Mouse (Mus musculus) naive thymus-derived CD4-positive, alpha-beta T cell, adult 2 months (primary cell): ENCODE results near the gene Cep19.

Experiments used
- DNase-seq: peaks from one replicate; pipeline ENCODE4 v3.0.0-alpha.2; 2011; ENCODE audit warnings: low read depth

Gene Cep19

DNA sequence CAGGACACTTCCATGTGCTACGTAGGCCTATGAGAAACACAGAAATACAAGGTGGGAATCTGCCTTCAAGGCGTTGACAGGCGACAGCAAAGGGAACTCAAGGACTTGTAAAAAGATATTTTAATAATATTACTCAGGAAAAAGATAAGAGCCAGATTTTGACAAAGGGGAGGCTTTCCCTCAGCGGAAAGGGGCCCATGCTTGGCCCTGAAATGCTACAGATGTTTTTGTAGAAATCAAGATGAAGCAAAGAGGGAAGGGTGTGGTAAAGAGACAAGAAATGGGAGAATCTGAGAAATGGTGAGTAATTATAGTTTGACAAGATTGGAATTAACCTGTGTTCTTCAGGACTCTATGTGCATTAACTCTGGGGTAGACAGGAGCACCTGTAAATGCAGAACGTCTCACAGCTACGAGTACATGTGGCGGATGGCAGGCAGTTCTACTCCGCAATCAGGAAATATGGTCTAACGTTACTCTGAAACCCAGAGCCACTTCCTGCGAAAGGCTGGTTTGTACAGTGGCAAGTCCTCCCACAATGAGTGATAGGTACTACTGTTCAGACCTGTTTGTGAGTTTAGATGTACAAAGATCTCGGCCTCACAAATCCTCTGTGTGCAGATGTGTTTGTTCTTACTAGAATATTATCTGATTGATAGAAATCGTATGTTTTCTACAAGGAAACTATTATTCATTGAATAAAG lies 7.9 kb downstream of the Cep19 start:
- peak; percentile 84 for DNase-seq

DNA sequence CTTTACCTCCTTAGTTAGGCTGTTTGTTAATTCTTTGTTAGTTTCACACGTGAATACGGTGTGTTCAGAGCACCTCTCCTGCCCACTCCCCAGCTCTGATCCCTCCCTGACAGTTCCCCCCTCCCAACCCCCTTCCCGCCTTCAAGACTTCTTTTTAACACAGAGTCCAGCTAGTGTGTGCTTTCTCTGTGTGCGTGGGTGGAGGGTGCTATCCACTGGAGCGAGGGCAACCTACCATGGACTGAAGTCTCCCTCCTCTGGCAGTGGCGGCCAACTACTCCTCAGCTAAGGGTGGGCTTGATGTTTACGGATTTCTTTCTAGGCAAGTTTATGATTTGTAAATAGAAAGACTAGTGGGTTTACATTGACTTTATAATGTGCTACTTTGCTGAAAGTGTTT lies 8.6 kb downstream of the Cep19 start:
- peak; percentile 68 for DNase-seq

DNA sequence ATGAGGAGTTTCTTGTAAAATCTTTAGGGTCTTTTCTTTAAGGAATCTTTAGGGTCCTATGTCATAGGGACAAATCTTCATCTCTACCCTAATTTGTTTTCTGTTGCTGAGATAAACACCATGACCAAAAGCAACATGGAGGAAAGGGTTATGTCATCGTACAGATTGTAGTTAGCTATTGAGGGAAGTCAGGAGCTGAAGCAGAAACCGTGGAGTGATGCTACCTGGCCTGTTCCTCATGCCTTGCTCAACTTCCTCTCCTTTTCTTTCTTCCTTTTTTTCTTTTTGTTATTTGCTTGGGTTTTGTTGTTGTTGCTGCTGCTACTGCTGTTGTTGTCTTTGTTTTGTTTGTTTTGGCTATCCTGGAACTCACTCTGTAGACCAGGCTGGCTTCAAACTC lies 9.0 kb downstream of the Cep19 start:
- DNase-seq = no peak

DNA sequence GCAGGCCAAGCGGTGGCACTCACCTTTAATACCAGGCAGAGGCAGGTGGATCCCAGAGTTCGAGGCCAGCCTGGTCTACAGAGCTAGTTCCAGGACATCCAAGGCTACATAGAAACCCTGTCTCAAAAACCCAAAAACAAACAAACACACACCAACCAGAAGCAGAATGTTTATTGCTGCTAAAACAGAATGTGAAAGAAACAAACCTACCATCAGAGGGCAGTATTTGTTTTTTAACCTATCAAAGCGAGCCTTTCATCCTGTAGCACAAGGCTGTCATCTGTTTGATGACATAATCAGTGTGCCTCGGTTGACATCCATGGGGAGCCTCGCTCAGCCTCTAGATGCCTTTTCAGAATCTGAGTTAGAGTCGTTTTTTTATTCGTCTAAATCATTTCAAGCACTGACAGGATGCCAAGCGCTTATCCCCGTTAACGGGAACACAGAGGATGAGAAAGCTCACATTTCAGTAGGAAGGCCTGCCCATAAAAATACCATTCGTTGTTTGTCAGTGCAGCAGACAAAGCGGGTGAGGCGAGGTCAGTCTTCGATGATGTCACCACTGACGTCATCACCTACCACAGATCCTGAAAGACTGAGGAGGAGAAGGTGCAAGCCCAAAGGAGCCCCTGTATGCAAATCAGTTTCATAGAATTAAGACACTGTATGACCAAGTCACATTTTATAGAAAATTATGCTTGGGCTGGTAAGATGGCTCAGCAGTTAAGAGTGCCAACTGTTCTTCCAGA lies 11.5 kb downstream of the Cep19 start:
- peak; percentile 82 for DNase-seq

DNA sequence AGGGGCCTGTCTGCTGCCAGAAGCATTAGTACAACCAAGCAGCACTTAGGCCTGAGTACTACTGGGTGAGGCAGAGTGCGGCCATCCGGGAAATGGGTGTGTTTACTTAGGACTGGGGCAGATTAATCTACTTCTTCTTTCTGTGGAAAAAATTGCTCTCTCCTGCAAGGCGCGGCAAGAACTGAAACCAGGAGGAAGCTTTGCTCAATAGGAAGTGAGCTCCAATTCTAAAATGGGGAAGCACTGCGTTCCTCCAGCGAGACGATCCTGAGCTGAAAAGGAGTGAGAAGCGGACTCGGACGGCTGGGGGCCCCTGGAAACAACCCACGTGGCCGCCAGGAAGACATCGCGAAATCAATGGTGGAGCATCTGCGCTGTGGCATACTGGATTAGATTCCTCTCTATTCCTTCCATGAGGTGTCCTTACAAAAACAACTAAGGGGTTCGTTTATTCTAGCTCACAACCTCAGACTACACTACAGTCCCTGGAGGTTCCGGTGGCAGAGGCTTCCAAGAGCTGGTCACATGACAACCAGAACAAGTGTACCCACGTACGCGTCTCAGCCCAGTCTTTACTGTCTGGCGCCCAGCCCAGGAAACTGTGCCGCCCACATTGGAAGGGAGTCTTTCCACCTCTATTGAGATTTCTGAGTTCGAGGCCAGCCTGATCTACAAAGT lies 14.1 kb downstream of the Cep19 start:
- DNase-seq = peak; percentile 88

DNA sequence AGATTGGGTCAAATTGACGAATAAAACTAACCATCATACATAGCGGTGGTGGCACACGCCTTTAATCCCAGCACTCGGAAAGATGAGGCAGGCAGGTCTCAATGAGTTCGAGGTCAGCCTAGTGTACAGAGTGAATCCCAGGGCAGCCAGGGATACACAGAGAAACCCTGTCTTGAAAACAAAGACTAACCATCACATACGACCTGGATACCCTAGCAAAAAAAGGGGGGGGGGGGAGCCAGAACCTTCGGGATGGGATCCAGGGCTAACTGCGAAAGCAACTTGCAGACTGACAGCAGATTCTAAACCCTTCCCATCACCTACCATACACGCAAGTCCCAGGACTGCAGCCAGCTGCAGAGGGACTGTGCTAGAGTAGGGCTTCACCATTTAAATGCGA lies 14.8 kb downstream of the Cep19 start:
- no peak for DNase-seq

DNA sequence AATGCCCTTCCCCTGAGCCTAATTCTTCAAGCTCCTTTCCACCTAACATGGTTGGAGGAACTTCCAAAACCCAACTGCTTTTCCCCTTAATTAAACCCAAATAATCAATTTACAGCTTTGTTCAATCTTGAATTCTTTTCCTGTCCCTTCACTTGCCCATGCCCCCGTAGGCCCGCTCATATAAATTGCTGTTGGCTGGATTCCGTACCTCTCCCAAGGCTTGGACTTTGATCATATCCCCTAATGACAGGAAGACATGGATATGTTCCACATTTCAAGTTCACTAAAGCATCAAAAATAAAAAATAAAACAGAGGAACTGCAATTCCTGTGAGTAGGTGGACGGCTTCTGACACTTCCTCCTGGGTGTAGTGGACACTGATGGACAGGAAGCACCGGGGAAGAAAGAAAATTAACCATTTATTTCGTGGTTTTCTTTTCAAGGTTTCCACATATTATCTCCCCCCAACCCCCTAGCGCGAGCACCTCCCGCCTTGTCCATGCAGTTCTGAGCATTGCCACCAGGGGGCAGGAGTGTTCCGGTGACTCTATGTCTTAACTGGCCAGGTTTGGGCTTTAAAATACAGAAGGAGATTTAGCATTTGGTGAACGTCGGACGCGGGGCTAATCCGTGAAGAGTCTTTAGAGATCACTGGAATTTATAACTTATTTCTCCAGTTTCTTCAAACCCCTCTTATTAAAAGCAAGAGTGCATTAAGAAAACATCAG lies 15.5 kb downstream of the Cep19 start:
- peak; percentile 91 for DNase-seq

DNA sequence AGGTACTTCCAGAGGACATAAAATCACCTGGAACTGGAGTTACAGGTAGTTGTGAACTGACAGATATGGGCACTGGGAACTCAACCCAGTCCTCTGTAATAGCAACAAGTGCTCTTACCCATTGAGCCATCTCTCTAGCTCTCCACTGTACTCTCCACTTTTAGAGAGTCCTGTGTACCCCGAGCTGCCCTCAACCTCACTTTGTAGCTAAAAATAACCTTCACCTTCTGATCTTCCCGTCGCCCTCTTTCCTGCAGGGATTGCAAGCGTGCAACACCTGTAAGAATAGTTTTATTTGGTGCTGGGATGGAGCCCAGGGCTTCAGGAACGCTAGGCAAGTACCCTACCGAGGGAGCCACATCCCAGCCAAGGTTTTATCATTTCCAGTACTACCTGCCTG lies 16.2 kb downstream of the Cep19 start:
- DNase-seq = no peak

DNA sequence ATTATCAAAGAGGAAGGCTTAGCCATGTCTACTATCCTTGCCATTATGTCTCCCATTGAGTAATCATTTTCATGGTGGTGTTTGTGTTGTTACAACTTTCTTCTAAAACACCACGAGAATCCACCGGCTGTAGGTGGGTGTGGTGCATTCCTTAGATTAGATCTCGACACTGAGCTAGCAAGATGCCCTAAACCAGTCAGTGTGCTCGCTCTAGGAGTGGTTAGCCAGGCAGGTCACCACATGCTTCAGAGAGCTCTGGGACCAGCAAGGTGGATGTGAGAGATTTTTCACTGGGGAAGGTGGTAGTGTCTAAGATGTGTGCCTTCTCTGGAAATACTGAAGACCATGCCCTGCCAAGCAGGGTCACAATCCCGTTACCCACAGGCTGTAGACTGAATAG lies 16.6 kb downstream of the Cep19 start:
- DNase-seq = no peak

DNA sequence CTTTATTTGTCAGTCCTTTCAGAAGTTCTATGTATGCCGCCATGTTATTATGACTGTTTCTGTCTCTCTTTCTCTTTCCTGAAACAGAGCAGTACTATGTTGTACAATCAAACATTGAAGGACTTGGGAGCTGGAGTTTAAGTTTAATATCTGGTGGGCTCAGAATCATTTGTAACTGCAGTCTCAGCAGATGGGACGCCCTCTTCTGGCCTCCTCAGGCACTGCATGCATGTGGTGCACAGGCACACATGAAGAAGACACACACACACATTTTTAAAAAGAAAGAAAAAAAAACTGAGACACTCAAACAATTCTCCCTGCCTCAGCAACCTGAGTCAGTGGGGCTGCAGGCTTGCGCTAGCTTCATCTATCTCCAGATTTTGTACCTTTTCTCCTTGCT lies 20.9 kb downstream of the Cep19 start:
- DNase-seq = no peak

DNA sequence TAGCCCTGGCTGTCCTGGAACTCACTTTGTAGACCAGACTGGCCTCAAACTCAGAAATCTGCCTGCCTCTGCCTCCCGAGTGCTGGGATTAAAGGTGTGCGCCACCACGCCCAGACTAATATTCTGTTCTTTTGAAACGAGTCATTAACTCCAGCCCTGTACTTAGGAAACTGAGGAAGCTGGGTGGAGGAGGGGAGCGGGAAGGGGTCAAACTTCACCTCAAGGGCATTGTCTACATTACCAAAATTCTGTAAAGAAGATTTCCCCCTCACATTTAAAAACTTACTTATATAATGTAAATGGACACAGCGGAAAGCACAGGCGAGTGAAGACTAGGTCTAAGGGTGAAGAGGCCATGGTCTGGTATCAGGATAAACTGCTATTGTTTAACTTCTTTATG lies 24.4 kb downstream of the Cep19 start:
- DNase-seq = no peak

DNA sequence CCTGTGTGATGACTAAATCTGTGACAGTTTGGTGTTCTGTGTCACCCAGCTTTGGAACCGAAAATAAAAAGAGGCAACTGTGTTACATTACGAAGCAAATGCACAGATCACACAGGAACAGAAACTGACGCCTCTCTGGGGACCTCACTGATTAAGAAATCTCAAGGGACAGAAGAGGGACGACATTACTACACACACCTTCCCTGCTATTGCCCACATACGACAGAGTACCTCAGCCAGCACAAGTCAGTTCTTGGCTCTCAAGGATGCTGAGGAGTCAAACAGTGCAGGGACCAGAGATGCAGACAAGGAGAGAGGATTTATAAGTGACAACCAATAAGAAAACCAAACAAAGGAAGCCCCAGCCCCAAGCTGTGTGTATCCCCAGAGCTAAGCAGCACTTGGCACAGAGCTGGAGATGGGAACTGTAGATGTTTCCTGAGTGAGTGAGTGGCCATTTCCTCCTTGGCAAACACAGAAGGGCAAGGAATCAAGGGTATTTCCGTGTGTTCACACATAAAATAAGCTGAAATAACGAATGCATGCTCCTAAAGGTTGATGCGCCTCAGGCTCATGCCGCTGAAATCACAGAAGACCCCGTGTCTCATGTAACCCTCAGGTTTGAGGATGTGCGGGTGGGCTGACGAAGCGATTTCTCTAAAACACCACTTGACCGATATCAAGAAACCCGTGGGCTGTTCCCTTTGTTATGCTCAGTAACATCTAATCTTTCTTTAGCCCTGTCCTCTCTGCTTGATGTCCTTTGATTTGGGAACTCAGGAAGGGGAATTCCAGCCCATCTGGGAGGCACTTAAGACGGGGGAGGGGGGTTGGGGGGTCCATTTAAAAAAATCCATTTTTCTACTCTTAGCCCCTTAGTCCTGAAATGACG lies 25.1 kb downstream of the Cep19 start:
- DNase-seq = no peak

DNA sequence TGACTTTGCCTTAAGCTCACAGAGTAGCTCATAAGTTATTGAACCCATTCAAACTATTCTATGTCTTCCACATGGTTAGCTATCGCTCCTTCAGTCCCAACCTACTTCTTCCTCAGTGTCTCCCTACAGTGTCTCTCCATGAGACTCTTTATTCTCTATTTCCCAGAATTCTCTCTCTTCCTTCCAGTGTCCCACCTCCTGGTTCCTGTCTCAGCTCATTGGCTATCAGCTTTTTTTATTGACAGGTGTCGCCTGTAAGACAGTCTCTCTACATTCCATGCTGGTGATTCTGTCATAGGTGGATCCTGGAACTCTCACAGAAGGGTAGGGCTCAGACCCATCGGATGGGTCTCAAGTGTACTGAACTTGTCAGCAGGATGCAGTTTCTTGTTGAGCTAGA lies 25.8 kb downstream of the Cep19 start:
- DNase-seq = no peak

DNA sequence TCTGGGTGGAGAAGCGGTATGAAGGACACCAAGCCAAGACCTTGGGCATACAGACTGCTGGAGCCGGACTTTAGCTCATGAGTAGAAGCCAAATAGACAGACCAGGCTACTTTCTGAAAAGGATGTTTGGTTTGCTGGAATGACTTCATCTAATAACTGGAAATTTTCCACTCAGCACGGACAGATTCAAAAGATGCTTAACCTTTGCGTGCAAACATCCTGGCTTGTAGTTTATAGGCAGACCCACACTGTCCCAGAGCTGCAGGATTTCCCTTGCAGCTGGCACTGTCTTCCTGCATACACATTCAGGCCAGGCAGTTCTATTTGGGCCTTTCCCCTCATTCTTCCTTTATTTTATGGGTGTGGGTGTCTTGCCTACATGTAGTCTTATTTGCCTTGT lies 27.4 kb downstream of the Cep19 start:
- DNase-seq = no peak

DNA sequence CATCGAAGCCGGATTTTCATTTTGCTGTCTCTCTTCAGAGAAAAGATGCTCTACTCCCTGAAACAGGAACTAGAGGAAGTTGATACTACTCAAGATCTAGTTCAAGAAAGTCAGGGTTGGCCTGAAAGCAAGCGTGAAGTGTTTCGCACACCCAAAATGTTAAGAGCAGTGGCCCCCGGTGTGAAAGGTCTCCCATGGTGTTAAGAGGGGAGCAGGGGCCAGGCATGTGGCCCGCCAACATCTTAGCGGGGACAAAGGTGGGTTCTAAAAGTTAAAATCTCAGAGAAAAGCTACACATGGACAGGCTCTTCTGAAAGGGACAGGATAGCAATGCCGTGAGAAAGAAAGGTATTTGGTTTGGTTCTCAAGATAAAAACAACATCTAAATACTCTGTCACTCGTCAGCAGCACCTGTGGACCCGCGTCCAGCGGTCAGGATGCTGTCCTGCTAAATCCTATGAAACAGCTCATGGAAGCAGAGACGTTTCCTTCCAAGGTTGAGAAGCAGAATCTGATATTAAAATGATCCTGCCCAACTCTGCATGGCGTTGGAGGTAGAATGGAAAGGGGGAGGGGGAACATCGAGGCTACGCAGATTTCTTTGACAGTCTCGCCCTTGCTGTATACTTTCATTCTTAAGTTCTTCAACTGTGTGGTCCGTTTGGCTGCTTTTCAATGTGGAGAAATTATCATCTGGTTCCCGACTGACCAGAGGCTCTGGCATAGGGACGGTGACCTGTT lies 30.0 kb downstream of the Cep19 start:
- DNase-seq = peak; percentile 65

DNA sequence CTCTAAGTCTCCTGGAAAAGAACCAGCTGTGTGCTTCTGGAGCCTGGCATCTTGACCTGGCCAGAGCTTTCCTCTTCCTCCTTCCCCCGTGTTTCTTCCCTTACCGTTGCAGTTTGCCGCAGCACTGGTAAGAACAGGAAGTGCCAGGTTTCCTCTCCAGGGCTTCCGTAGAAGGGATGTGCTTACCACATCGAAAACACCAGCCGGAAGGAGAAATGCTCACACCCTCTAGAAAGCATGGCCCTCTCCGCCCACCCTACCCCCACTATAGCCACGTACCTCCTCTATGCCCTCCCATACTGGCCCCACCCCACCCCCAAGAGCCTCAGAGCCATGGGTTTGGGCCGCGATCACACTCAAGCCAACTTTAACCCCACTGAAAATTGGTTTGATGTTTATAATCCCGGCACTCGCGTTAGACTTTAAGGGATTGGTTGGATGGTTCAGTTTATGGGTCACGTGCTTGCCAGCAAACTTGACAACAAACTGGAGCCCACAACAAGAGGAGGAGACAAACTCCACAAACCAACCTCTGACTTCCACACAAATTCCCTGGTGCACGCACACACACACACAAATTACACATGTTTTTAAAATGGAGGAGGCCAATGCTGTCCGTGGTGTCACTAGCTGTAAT lies 30.7 kb downstream of the Cep19 start:
- peak; percentile 87 for DNase-seq

DNA sequence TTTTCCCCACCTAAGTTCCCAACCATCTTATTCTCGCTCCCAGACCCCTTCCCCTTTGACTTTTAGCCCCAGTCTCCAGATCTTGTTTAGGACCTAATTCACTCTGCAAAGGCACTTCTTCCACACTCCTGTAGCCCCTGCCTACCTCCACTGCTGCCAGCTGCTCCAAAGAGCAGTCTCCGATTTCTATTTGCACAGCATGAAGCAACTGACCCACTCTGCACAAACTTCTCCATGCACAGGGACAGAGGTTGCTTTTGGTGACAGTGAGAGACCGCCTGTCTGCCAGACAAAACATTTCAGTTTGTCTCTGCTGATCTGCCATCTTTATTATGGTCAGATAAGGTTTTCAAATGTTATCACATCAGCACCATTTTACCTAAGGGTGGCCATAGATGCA lies 33.5 kb downstream of the Cep19 start:
- DNase-seq = no peak

DNA sequence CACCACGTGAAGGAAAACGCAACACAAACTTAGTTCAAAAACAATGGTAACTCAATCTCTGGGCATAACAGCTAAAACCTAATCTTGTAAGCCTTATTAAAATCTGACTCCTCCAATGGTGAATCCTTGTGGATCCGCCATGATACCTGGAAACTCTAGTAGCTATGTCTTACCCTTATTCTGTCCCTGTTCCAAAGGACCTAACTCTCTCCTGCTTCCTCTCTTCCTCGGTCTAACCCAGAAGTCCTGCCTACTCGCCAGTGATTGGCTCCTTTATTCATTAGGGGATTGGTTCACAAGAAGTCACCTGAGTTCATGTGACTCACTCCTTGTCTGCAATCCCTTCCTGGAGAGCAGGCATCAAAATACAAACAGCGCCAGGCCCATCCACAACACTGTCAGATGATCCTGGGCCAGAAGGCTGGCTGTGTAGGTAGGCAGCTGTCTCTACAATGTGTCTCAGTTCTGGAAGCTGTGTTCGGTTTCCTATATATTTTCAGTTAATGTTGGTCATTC lies 36.3 kb downstream of the Cep19 start:
- no peak for DNase-seq

DNA sequence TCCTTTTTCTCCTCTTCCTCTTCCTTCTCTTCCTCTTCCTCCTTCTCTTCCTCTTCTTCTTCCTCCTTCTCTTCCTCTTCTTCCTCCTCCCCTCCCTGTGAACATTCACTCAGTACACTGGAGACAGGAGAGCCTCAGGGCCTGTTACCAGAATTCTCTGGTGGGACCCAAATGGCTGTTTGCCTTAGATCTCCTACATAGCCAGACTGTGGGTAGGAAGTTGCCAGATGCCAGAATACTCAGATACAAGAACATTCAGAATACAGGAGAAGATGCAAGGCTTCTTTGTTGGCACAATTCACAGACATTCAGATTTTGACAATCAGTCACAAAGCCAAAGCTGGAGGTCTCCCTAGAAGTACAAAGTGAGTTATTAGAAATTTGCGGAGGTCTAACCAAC lies 39.4 kb downstream of the Cep19 start:
- no peak for DNase-seq

DNA sequence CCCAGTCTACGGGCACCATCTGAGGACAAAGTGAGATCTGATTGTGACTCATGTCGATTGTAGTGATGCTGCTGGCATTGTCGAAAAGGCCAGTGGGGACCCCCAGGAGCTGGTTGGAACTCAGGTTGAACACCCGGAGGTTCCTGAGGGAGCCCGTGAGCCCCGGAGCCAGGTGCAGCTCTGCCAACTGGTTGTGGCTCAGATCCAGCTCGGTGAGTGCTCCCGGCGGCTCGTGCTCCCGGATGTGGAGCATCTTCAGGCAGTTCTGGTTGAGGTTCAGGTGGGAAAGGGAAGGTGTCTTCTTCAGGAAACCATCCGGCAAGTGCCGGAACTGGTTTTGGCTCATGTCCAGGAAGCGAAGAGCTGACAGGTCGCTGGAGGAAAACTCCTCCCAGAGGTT lies 44.2 kb downstream of the Cep19 start:
- no peak for DNase-seq
